Mouse (Mus musculus) v-Abl transformed pro-B cells (cell line): ENCODE data around the gene Sox30.

Experiments used
- in situ Hi-C, 2 experiments: fragments of 400-800 bp; cut with MboI; formaldehyde crosslinking; loops; one replicate each; pipeline ENCODE4 v1.15.1; 2025; ENCODE audit not compliant: unreplicated experiment in 2 of 2

Gene Sox30

DNA sequence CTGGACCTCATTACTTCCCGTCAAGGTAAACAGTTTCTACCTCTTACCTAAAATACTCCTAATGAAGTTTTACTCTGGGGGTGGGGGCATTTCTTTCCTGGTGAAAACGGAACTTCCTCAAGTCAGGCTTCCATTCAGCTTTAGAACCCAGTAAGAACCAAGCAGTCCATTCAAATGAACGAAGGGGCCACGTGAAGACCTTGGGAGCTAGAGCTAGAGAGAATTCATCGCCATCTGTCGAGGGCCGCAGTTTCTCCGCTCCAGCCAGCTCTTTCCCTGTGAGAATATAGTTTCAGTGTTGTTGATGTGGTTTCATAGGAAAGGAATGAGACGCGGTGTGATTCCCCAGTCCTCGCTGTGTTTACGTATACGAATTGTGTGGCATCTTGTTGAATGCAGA is 12.0 kb downstream of the Sox30 start:
- in situ Hi-C loops: no loop called here

DNA sequence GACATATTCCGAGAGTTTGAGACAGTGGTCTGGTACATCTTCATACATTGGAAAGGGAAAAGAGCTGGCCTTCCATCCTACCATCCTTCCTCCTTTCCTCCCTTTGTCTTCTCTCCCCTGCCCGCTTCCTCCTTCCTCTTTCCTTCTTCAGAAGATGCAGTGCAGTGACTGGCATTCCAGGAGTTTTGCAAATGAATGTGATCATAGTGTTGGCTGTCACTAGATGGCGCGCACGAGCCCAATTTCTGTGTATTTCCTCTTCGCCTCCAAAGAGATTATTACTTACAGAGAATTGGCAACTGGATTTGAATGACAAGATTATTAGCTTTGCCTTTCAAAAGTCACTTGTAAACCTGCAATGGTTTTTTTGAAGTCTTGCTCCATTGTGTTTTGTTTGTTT is 36.0 kb downstream of the Sox30 start:
- in situ Hi-C loops: no loop called here

DNA sequence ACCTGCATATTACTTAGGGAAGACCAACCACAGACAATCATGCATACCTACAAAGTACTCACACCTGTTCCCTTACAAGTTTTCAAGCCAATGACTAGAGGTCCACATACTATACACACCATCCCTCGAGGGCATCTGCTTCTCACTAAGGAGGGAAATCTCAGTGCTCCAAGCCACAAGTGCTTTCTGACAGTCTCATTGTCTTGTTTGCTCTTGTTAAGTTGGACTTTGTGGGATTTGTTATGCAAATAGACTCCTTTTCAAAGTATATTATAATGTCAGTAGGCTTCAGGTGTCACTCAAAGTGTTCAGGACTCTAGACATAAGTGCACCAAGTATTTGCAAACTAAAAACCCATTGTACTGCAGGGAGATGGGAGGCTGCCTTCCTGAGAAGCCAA is 40.1 kb downstream of the Sox30 start:
- in situ Hi-C loops: no loop called here

DNA sequence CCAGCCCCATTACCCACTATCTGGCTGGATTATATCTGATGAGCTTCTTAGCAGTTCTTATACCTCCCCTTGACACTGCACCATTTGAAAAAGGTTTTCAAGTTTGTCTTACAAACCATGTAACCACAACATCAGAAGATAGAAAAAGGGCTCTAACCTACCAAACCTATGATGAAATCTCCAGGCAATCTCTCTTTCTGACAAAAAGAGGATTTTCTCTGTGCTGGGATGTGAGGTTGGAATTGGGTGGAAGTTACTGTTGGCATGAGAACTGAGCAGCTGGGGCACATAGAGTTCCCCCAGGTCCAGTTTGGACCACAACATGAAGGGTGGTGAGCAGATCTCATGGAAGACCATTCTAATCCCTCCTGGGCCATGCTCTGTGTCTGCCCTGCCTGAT is 41.7 kb downstream of the Sox30 start:
- in situ Hi-C loops: no loop called here

DNA sequence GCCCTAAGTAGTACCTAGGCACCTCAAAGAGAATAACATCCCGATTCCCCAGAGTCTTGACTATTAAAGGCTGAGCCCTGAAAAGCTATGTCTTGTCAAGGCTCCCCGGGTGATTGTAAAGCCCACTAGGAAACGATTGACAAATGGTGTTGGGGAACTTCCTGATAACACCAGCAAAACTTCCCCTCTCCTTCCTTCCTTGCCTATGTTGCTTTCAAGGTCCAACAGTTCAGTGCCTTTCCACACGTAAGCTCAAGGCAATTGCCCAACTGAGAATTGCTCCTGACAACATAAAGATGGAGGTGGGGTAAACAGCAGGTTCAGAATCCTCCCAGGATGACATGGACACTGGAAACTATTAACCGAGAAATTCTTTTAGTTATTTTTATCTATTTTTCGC is 42.9 kb downstream of the Sox30 start:
- in situ Hi-C loops: no loop called here

DNA sequence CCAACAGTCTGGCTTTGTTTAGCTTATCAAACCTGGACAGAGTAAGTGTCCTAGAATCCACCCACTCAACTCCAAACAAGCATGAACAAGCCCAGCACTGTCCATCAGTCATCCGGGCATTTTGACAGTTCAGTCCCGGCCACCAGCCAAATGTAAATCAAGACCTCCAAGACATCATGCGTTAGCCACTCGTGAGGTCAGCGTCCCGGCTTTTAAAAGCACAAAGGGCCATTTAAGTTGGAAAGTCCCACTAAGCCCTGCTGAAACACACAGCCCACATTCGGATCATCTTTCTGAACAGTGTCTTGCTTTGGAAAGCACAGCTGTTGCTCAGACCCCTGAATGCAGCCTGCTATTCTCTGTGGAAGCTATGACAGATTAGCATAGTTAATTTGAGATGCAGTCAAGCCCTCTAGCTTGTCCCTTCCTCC is 45.9 kb downstream of the Sox30 start:
- in situ Hi-C loops: loop anchor here (25.0 kb wide), 2 partner anchors 186 to 611 kb away; partner anchors contain the start of gene Dppa1 (in 1 of the 2)

DNA sequence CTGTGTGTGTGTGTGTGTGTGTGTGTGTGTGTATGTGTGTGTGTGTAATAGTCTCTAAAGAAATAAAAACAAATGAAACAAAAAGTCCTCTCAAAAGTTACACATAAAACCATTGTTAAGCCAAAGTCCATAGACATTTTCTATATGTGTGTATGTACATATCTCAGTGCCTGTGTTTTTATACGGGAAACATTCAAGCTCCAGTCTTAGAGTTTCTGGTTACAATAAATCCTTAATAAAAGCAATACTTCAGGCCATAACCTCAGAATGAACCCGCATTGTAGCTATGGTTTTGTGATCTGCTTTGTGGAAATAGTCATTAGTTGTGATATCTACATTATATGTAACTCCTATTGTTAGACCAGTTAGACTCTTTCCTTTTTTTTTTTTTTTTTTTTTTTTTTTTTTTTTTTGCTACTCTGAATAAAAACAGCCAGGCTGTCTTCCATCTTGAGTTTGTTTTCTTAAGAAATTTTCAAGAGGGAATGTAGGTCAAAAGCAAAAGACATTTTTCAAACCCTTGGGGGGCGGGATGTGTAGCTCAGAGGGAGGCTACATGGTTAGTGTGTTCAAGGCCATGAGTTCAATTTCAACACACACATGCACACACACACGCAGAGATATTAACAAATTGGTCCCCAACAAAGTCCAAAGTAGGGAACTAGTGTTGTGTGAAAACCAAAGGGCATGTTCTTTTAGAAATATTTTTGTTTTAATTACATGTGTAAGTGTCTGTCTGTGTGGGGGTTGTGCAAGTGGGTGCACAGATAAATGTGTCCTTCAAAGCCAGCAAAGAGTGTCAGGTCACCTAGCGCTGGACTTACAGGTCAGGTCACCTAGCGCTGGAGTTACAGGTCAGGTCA is 48.1 kb downstream of the Sox30 start:
- in situ Hi-C loops: loop anchor here (25.0 kb wide), 2 partner anchors 184 to 609 kb away; partner anchors contain the start of gene Dppa1 (in 1 of the 2)

DNA sequence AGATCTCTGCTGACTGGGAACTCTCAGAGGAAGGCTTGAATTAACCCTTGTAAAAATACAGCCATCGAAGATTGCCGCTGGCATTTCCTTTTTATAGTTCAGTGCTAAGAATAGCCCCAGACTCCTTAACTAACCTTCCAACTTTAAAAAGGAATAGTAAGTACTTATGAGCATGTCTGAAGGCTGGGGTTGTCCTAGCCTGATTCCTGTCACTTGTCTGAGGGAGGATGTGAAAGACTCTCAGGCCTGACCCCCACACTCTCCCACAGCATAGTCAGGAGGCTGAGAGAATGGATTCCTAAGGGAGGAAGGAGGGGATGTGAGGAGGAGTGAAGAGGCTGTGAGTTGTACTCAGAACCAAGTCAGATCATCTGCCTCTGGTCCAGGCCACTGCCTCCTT is 49.4 kb downstream of the Sox30 start:
- in situ Hi-C loops: loop anchor here (25.0 kb wide), 2 partner anchors 183 to 608 kb away; partner anchors contain the start of gene Dppa1 (in 1 of the 2)

DNA sequence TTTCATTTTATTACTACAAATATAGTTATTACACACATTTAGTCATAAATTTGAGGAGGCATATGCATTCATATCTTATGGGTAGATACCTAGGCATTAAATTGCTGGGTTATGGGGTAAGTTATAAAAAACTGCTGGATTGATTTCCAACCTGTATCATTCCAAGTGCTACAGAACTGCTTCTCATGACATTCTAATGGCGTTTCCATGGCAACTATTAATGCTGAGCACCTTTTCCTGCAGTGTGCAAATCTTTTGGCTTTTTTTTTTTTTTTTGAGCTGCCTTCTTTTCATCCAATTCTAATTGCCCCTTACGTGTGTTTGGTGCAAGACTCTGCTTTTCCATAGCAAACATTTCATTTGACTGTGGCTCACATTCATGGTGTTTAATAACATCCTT is 49.9 kb downstream of the Sox30 start:
- in situ Hi-C loops: loop anchor here (5.0 to 25.0 kb wide), 3 partner anchors 182 to 607 kb away; partner anchors contain the start of gene Dppa1 (in 1 of the 2)

DNA sequence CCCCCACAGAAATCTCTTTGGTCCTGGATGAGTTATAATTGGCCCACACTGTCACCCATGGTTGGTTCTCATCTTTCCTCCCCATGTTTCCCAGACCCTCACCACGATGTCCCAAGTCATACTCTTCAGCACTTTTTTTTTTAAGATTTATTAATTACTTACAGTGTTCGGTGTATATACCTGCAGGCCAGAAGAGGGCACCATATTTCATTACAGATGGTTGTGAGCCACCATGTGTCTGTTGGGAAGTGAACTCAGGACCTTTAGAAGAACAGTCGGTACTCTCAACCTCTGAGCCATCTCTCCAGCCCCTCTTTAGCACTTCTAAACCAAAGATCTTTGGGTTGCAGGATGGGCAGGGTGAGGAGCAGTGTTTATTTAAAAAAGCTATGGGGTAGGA is 51.4 kb downstream of the Sox30 start:
- in situ Hi-C loops: loop anchor here (5.0 to 25.0 kb wide), 3 partner anchors 181 to 606 kb away; partner anchors contain the start of gene Dppa1 (in 1 of the 2)

DNA sequence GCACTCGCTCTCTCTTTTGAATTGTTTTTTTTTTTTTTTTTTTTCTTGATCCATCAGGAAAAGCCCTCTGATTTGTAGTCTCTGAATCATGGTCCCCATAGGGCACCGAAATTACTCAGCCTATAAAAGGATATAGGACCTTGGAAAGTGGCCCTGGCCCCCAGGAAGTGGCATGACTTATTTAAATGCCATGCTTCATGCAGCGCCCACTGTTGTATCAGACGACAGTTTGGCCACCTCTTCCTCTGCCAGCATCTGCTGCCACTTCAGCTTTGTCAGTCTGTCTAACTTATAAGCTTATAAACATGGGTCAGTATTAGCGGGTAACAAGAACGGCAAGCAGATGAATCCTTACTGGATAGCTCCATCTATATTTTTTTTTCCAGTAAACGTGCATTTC is 52.8 kb downstream of the Sox30 start:
- in situ Hi-C loops: loop anchor here (5.0 to 25.0 kb wide), 3 partner anchors 179 to 604 kb away; partner anchors contain the start of gene Dppa1 (in 1 of the 2)

DNA sequence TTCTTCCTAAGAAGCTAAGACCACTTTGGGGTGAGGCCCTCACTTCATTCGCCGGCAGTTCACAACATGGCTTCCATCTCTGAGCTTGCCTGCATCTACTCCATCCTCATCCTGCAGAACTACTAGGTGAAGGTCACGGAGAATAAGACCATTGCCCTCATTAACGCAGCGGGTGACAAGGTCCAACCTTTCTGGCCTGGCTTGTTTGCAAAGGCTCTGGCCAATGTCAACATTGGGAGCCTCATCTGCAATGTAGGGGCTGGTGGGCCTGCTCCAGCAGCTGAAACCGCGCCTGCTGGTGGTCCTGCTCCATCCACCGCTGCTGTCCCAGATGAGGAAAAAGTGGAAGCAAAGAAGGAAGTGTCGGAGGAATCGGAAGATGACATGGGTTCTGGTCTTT is 56.3 kb downstream of the Sox30 start:
- in situ Hi-C loops: loop anchor here (25.0 kb wide), 2 partner anchors 176 to 601 kb away; partner anchors contain the start of gene Dppa1 (in 1 of the 2)

DNA sequence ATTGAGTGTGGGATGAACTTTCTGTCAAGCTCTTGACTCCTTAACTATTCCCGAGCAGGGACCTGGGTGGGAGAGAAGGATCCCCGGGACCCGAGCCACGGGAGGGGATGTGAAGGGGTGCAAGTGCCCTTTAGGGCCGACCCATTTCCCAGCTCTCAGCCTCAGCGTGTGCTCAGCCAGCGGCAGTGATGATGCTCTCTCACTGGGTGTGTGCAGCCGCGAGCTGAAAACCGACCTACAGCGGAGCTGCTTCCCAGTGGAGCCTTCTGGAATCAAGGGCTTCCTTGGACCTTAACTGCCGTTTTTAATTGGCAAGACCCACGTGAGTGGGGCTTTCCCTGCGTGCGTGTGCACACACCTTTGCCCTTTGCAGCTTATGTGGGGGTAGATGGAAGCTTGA is 58.8 kb downstream of the Sox30 start:
- in situ Hi-C loops: loop anchor here (25.0 kb wide), 2 partner anchors 173 to 598 kb away; partner anchors contain the start of gene Dppa1 (in 1 of the 2)

DNA sequence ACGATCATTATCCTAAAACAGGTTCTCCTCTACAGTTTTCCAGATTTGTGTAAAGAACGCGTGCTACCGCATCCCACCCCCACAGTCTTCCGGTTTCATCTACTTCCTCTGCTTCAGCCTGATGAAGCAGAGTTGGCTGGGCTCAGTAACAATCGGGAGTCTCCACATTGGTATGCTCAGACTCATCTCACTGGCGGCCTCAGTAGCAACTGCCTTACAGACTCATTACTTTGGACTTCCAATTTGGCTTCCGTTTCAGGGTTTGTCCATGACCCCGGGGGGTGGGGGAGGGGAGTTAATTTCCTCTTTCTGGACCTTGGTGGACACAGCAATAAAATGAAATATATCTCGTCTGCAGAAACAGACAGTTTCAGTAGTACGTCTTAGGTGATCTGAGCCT is 59.2 kb downstream of the Sox30 start:
- in situ Hi-C loops: loop anchor here (25.0 kb wide), 2 partner anchors 173 to 598 kb away; partner anchors contain the start of gene Dppa1 (in 1 of the 2)

DNA sequence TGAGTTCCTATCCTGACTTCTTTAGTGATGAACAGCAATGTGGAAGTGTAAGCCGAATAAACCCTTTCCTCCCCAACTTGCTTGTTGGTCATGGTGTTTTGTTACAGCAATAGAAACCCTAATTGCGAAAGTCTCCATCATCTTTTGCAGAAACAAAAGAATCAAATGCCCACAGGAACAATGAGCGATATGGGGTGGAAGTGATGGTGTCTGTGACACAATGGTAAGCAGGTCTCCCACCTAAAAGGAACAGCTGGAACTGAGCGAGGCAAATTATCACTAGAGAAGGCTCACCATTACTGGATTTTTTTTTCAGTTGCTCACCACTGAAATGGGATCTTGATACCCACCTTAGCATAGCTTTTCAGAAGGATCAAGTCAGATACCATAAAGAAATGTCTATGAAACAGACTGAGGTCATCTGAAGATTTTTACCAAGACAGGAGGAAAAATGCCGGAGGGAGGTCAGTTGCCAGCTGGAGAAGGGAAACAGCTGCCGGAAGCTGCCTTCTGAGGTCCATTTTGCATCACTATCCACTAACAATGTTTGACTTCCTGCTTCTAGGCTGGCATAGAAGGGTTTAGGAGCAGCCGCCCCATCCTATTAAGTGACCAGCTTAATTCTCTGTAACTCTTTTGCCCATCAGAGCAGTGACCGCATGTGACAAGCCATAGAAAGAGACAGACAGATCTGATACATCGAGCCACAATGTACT is 60.9 kb downstream of the Sox30 start:
- in situ Hi-C loops: loop anchor here (25.0 kb wide), 2 partner anchors 171 to 596 kb away; partner anchors contain the start of gene Dppa1 (in 1 of the 2)

DNA sequence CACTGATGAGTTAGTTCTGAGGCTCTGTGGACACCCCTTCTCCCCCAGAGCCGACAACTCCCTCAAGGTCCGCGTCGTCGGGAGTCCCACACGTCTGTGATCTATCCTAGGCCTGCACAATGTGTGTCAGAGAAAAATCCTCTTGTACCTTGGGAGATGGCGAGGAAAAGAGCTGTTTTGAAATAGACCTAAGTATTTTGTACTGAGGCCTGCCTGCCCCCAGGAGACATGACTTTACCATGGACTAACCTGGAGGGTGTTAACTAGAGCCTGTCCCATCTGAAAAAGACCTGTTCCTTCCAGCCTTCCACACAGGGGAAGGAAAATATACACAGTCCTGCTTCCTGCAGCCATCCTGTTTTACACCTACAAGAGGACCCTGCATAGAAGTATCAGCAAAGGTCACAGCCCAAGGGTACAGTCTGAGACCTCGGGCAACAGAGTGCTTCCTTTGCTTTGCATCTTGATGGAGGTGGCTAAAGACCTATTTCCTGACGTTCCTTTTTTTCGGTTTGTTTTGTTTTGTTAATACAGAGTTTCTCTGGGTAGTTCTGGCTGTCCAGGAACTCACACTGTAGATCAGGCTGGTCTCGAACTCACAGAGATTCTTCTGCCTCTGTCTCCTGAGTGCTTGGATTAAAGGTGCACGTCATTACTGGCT is 61.6 kb downstream of the Sox30 start:
- in situ Hi-C loops: loop anchor here (25.0 kb wide), 2 partner anchors 171 to 596 kb away; partner anchors contain the start of gene Dppa1 (in 1 of the 2)

DNA sequence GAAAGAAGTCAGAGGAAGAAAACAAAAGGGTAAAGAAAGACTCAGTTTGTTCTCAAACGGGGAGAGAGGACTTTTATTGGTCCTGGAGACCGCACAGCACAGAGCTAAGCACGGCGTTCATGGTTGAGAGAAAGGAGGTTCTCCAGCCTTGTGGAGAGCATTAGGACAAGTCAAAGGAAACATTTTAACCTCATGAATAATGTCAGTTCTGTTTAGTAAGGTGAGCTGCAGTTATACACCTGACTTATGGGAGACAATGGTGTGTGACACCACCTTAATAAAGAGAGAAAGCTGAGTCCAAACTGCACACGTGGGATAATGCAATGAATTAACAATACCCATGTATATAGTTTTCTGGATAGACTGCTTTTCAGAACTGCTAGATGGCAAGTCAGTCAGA is 64.7 kb downstream of the Sox30 start:
- in situ Hi-C loops: loop anchor here (25.0 kb wide), 2 partner anchors 168 to 593 kb away; partner anchors contain the start of gene Dppa1 (in 1 of the 2)

DNA sequence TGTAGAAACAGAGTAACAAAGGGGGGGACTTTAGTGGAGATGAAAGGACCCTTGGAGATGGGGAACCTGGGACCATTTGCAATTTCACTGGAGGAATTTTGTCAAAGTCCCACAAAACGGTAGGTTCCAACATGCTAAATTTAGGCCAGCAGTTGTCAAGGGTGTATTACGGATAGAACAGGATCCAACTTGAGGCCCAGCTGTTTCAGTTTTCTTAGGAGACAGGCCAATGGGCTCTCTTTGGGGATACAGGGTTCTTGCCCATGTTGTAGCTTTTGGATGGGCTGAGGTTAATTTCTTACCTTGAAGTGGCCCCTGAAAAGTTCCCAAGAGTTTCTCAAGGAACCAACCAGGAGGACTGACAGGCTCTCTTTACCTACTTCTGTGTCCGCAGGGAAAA is 67.2 kb downstream of the Sox30 start:
- in situ Hi-C loops: loop anchor here (25.0 kb wide), 2 partner anchors 165 to 590 kb away; partner anchors contain the start of gene Dppa1 (in 1 of the 2)

DNA sequence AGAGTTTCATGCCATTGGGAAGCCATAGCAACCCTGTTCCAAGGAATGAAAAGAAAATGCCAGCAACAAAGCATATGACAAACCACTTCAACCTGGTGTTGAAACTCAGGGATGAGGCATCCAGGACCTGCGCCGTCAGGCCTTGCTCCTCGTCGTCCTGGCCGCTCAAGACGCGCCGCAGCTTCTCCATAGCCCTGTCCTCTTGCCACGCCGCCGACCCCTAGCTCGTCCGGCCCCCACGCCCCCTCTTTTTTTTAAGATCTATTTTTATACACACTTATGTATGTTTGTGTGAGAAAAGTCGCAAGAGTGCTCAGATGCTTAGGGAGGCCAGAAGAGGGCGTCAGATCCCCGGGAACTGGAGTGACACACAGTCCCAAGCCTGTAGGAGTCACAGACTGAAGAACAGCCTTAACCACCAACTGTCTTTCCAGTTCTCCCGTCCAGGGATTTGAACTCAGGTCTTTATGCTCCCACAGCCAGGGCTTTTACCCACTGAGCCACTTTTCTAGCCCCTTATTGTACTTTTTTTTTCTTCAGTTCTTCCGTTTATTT is 72.1 kb downstream of the Sox30 start, which contains the start of gene Gm12166:
Gene Gm12166, minus strand, starts transcription at position 217 of the 555 bp plus-strand sequence.
- in situ Hi-C loops: loop anchor here in 1 of 2 experiments (5.0 kb wide), 1 partner anchor 75 kb away; no protein-coding TSS in a partner anchor
